Mouse (Mus musculus) heart, embryonic 13.5 days (tissue): ENCODE data around the gene Preb. TPM values are rescaled to one million over a fixed set of nuclear protein-coding genes. Genes with fewer than 3 reads are reported as not detected.

ENCODE experiments used
- polyA plus RNA-seq: library from polyadenylated mRNA; unstranded; fragments of >200 nt; fragmentation: Nextera tagmentation; extraction: Ambion mirVana; gene quantifications from 2 replicates; pipeline ENCODE4 v1.2.1, GENCODE M21; 2015

The Preb gene
- polyA plus RNA-seq, 1 experiment from 2014 or later: 79.6 TPM

Other genes with a start within 250 kb of the Preb start
- 2.4 and 3.8 TPM in 2 replicates for gene Dpysl5, start 248.8 kb downstream of the Preb start, polyA plus RNA-seq
- gene Mapre3, start 145.7 kb downstream of the Preb start, polyA plus RNA-seq: 16.1 and 16.4 TPM in 2 replicates
- gene Tmem214, start 92.3 kb downstream of the Preb start, polyA plus RNA-seq: 66.8 and 68.0 TPM in 2 replicates
- 9.9 and 11.5 TPM in 2 replicates for gene Agbl5, start 71.7 kb downstream of the Preb start, polyA plus RNA-seq
- gene Ost4, start 52.6 kb downstream of the Preb start, polyA plus RNA-seq: 421 and 441 TPM in 2 replicates
- 166 and 168 TPM in 2 replicates for gene Emilin1, start 47.0 kb downstream of the Preb start, polyA plus RNA-seq
- gene Khk, start 38.9 kb downstream of the Preb start, polyA plus RNA-seq: 10.2 and 11.7 TPM in 2 replicates
- gene Cgref1, start 14.8 kb downstream of the Preb start, polyA plus RNA-seq: 3.9 and 4.7 TPM in 2 replicates
- gene Tcf23, start 8.3 kb upstream of the Preb start, polyA plus RNA-seq: 0.06 and 0.16 TPM in 2 replicates
- gene Atraid, start 88.0 kb upstream of the Preb start, polyA plus RNA-seq: 119 and 124 TPM in 2 replicates
- 6.9 and 7.2 TPM in 2 replicates for gene Slc5a6, start 88.6 kb upstream of the Preb start, polyA plus RNA-seq
- gene Cad, start 94.4 kb upstream of the Preb start, polyA plus RNA-seq: 17.8 and 20.9 TPM in 2 replicates
- gene Dnajc5g, start 145.9 kb upstream of the Preb start, polyA plus RNA-seq: not detected in 2 replicates
- 0.21 and 0.69 TPM in 2 replicates for gene Slc30a3, start 147.9 kb upstream of the Preb start, polyA plus RNA-seq
- 10.7 and 13.9 TPM in 2 replicates for gene Trim54, start 156.4 kb upstream of the Preb start, polyA plus RNA-seq
- 0.45 TPM in 1 of 2 replicates, not detected in the other for gene Ucn, start 178.5 kb upstream of the Preb start, polyA plus RNA-seq
- gene Mpv17, start 193.9 kb upstream of the Preb start, polyA plus RNA-seq: 68.0 and 89.4 TPM in 2 replicates
- 0.46 and 2.6 TPM in 2 replicates for gene Gm29609, start 219.6 kb upstream of the Preb start, polyA plus RNA-seq
- 45.3 and 47.8 TPM in 2 replicates for gene Gtf3c2, start 219.8 kb upstream of the Preb start, polyA plus RNA-seq
- gene Snx17, start 232.9 kb upstream of the Preb start, polyA plus RNA-seq: 112 and 116 TPM in 2 replicates
- 52.3 and 55.9 TPM in 2 replicates for gene Eif2b4, start 233.1 kb upstream of the Preb start, polyA plus RNA-seq
- 7.3 and 7.5 TPM in 2 replicates for gene Zfp513, start 241.9 kb upstream of the Preb start, polyA plus RNA-seq